Mouse (Mus musculus) small intestine, adult 2 months (tissue): ENCODE results near the gene Ppp1r3e.

Experiments used
- CTCF ChIP-seq: fragments of 200-500 bp; IDR thresholded peaks from 2 replicates; pipeline ENCODE4 v1.5.1; 2012; ENCODE audit warnings: low read depth, mild to moderate bottlenecking, control low read depth, inconsistent platforms, low read length, moderate library complexity, mixed read lengths; ENCODE audit not compliant: insufficient replicate concordance, insufficient read length; ENCODE audit errors: extremely low read depth
- POLR2A ChIP-seq: fragments of 200-500 bp; IDR thresholded peaks from 2 replicates; pipeline ENCODE4 v1.6.1; 2012; ENCODE audit warnings: low read depth, mild to moderate bottlenecking, control low read depth, inconsistent platforms, low read length, moderate library complexity

DNA sequence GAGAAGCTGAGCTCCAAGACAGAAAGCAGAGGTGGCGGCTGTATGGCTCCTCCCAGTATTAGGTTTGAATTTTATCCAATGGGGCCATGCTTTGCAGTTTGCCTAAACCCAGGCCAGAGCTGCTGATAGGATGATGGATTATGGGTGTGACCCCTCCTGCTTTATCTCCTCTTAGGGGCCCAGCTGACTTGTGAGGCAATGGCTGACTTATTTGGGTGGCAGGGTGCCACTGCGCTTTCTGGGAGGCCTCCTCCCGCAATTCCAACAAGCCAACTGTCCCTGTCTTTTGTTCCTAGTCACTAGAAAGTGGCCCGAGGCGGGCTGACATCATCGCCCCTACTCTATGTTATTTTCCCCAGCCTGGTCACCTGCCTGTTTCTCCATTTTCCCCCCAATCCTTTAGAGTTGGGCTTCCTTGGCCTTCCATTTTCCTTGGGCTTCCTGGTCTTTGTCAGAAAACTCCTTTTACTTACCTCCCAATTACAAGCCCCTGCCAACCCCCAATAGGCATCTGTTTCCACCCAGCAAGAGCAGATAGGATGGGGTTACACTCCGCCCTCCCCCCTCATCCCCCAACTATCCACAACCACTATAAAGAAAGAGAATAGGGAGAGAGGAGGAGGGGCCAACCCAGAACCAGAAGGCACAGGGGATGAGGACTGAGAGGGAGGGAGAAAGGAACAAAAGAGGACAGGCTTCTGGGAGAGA is 47.4 kb upstream of the Ppp1r3e start:
- no peak for TF ChIP-seq POLR2A
- TF ChIP-seq CTCF, result no peak
